8 mouse cellular contexts compared by ENCODE assay signal in genomic region chr17:15379741-15380526, GRCm38 (mm10). TPM values are rescaled to one million over a fixed set of nuclear protein-coding genes. Genes with fewer than 3 reads are reported as not detected.
DNase-seq lines count a peak whose midpoint lies in the region; ATAC-seq and TF ChIP-seq lines count a peak whose summit lies in the region.

No protein-coding gene starts in this region.

- DNase-seq in gastrocnemius, adult 2 months = no peak
- no peak for DNase-seq in gastrocnemius, adult 18-20 months (ENCODE audit: low spot score)
- no peak for DNase-seq in thymus, adult 2 months
- DNase-seq in testis, postnatal 10 days (ENCODE audit: low spot score) = no peak
- no peak for DNase-seq in lung, adult 2 months

- TF ChIP-seq CTCF in gastrocnemius, adult 2 months (IDR thresholded peaks at IDR 0.05) = no peak
- TF ChIP-seq CTCF in E14TG2a.4 (conservative IDR thresholded peaks at IDR 0.05; ENCODE audit: low read length) = no peak
- TF ChIP-seq CTCF in thymus, adult 2 months (IDR thresholded peaks at IDR 0.05; ENCODE audit: borderline replicate concordance, control insufficient read depth, extremely low read depth, insufficient read depth, low read length, poor library complexity) = no peak
- no peak for TF ChIP-seq CTCF in lung, adult 2 months (IDR thresholded peaks at IDR 0.05; ENCODE audit: insufficient read depth, low read length)

- intact Hi-C loops in gastrocnemius, adult 2 months (cut with DNase I) = loop anchor here (5.0 kb wide), 1 partner anchor 93 kb away; no protein-coding TSS in a partner anchor

- TF ChIP-seq POLR2A in thymus, adult 2 months (IDR thresholded peaks at IDR 0.05; ENCODE audit: control insufficient read depth, extremely low read depth, insufficient read depth, low read length, poor library complexity) = no peak
- no peak for TF ChIP-seq POLR2A in lung, adult 2 months (IDR thresholded peaks at IDR 0.05; ENCODE audit: borderline replicate concordance, extremely low read depth, low read depth, low read length)

- peaks cover 73% of the 10 kb centered on the region for H3K4me1 ChIP-seq in E14TG2a.4 (replicated peaks; ENCODE audit: low read depth, low read length)
- peaks cover 22% of the 10 kb centered on the region for H3K4me1 ChIP-seq in heart, embryonic 16.5 days (ENCODE audit: control insufficient read depth, insufficient read depth, low read length)
- H3K4me1 ChIP-seq in liver, embryonic 16.5 days (ENCODE audit: control insufficient read depth, low read depth, low read length) = no peaks in the 10 kb centered on the region; the same call in 1 of the 2 replicates
- peaks cover 11% of the 10 kb centered on the region for H3K4me1 ChIP-seq in thymus, adult 2 months (replicated peaks; ENCODE audit: control insufficient read depth, insufficient read depth, low read length)
- H3K4me1 ChIP-seq in lung, adult 2 months (ENCODE audit: control insufficient read depth, insufficient read depth, low read length) = peaks cover 4% of the 10 kb centered on the region; the same call in 1 of the 2 replicates

- H3K9me3 ChIP-seq in E14TG2a.4 (ENCODE audit: low read length) = no peaks in the 10 kb centered on the region
- H3K9me3 ChIP-seq in heart, embryonic 16.5 days (replicated peaks; ENCODE audit: control insufficient read depth, low read length) = no peaks in the 10 kb centered on the region
- no peaks in the 10 kb centered on the region for H3K9me3 ChIP-seq in liver, embryonic 16.5 days (replicated peaks; ENCODE audit: control insufficient read depth, low read length)

- no peak for ATAC-seq in heart, embryonic 16.5 days (replicated peaks; ENCODE audit: extremely low read depth, insufficient read depth, low FRiP score)
- ATAC-seq in liver, embryonic 16.5 days (ENCODE audit: low read depth) = no peak

- H3K36me3 ChIP-seq in E14TG2a.4 (ENCODE audit: insufficient read depth, low read length) = no peaks in the 10 kb centered on the region
- no peaks in the 10 kb centered on the region for H3K36me3 ChIP-seq in heart, embryonic 16.5 days (ENCODE audit: control insufficient read depth, insufficient read depth)
- H3K36me3 ChIP-seq in liver, embryonic 16.5 days (ENCODE audit: control insufficient read depth, insufficient read depth) = no peaks in the 10 kb centered on the region
- H3K36me3 ChIP-seq in thymus, adult 2 months (ENCODE audit: control insufficient read depth, insufficient read depth, low read length) = no peaks in the 10 kb centered on the region

- H3K27me3 ChIP-seq in E14TG2a.4 (ENCODE audit: insufficient read depth, low read length) = peaks cover 85% of the 10 kb centered on the region
- H3K27me3 ChIP-seq in heart, embryonic 16.5 days (ENCODE audit: control insufficient read depth, insufficient read depth, low read length) = peaks cover 70% of the 10 kb centered on the region
- peaks cover 77% of the 10 kb centered on the region for H3K27me3 ChIP-seq in liver, embryonic 16.5 days (ENCODE audit: control insufficient read depth, insufficient read depth, low read depth, low read length)
- H3K27me3 ChIP-seq in thymus, adult 2 months (ENCODE audit: control insufficient read depth, insufficient read depth, low read length) = peaks cover 26% of the 10 kb centered on the region

- peak overlapping the region; percentile 65 for H3K4me3 ChIP-seq in gastrocnemius, adult 2 months
- H3K4me3 ChIP-seq in E14TG2a.4 (replicated peaks; ENCODE audit: low read length) = peak overlapping the region; percentile 71
- peak overlapping the region; percentile 49 for H3K4me3 ChIP-seq in heart, embryonic 16.5 days (ENCODE audit: low read length)
- peak overlapping the region; percentile 42 for H3K4me3 ChIP-seq in liver, embryonic 16.5 days (ENCODE audit: low read depth, low read length)
- H3K4me3 ChIP-seq in thymus, adult 2 months (ENCODE audit: control insufficient read depth, insufficient read depth, low read length) = no peak overlapping the region
- H3K4me3 ChIP-seq in lung, adult 2 months (replicated peaks; ENCODE audit: extremely low read depth, low read depth, low read length) = no peak overlapping the region

- no peak overlapping the region for H3K9ac ChIP-seq in heart, embryonic 16.5 days (ENCODE audit: low read length)
- H3K9ac ChIP-seq in liver, embryonic 16.5 days (ENCODE audit: low read depth, low read length) = no peak overlapping the region

- peak overlapping the region; percentile 71 for H3K4me2 ChIP-seq in heart, embryonic 16.5 days (ENCODE audit: low read depth, low read length)
- peak overlapping the region; percentile 55 for H3K4me2 ChIP-seq in liver, embryonic 16.5 days (ENCODE audit: low read depth, low read length)

- 17% methylated on average over 17 of the region's 17 CpGs for WGBS in heart, embryonic 16.5 days
- 13% methylated on average over 17 of the region's 17 CpGs for WGBS in liver, embryonic 16.5 days (ENCODE audit: insufficient replicate concordance)
- 27% methylated on average over 17 of the region's 17 CpGs for WGBS in thymus, adult 2 months
- WGBS in lung, adult 2 months = 25% methylated on average over 17 of the region's 17 CpGs

- no peak overlapping the region for H3K27ac ChIP-seq in gastrocnemius, adult 2 months
- no peak overlapping the region for H3K27ac ChIP-seq in heart, embryonic 16.5 days (ENCODE audit: low read length)
- no peak overlapping the region for H3K27ac ChIP-seq in liver, embryonic 16.5 days (ENCODE audit: low read length)
- H3K27ac ChIP-seq in thymus, adult 2 months (ENCODE audit: control insufficient read depth, insufficient read depth, low read length) = no peak overlapping the region

RNA-seq across cellular contexts. Expression of gene Dll1, which starts 3.3 kb away (rescaled TPM):
- 1 to 10 TPM; 3.0 to 4.1 TPM for total RNA-seq in gastrocnemius, adult 2 months (2021)
- total RNA-seq in gastrocnemius, adult 18-20 months (2021) = 1 to 10 TPM; 2.2 to 4.7 TPM
- 4.3 and 5.6 TPM in 2 replicates for polyA plus RNA-seq in heart, embryonic 16.5 days (2015; fragmentation: Nextera tagmentation; extraction: Ambion mirVana)
- 0.99 and 1.2 TPM in 2 replicates for polyA plus RNA-seq in liver, embryonic 16.5 days (2015; fragmentation: Nextera tagmentation; extraction: Ambion mirVana)
- 5.8 and 9.8 TPM in 2 replicates for polyA plus RNA-seq in thymus, adult 2 months (2012; rRNA removed)
- polyA plus RNA-seq in lung, adult 2 months (2012; rRNA removed) = 22.7 and 51.1 TPM in 2 replicates

RNA-seq across cellular contexts. Expression of gene Fam120b, which starts 16.1 kb away (rescaled TPM):
- 10 to 100 TPM; 10.9 to 12.8 TPM for total RNA-seq in gastrocnemius, adult 2 months (2021)
- total RNA-seq in gastrocnemius, adult 18-20 months (2021) = 1 to 10 TPM; 9.8 to 10.0 TPM
- 16.6 and 18.1 TPM in 2 replicates for polyA plus RNA-seq in heart, embryonic 16.5 days (2015; fragmentation: Nextera tagmentation; extraction: Ambion mirVana)
- polyA plus RNA-seq in liver, embryonic 16.5 days (2015; fragmentation: Nextera tagmentation; extraction: Ambion mirVana) = 7.8 and 8.0 TPM in 2 replicates
- polyA plus RNA-seq in thymus, adult 2 months (2012; rRNA removed) = 13.0 and 13.2 TPM in 2 replicates
- polyA plus RNA-seq in lung, adult 2 months (2012; rRNA removed) = 9.9 and 11.5 TPM in 2 replicates

Comparison
In these comparisons a context has a peak if more than half of its experiments do, and no peak if none do; other contexts are left out.
1. H3K4me3 ChIP-seq: peak in gastrocnemius, adult 2 months (single experiment), E14TG2a.4 (single experiment), heart, embryonic 16.5 days (single experiment) and liver, embryonic 16.5 days (single experiment); none in thymus, adult 2 months (single experiment) and lung, adult 2 months (single experiment).